Mouse (Mus musculus): ENCODE results near the gene Dgki. TPM values are rescaled to one million over a fixed set of nuclear protein-coding genes. Genes with fewer than 3 reads are reported as not detected.

Dgki gene
- total RNA-seq, 2 experiments from 2014 or later = 0.13 to 0.15 TPM

DNA sequence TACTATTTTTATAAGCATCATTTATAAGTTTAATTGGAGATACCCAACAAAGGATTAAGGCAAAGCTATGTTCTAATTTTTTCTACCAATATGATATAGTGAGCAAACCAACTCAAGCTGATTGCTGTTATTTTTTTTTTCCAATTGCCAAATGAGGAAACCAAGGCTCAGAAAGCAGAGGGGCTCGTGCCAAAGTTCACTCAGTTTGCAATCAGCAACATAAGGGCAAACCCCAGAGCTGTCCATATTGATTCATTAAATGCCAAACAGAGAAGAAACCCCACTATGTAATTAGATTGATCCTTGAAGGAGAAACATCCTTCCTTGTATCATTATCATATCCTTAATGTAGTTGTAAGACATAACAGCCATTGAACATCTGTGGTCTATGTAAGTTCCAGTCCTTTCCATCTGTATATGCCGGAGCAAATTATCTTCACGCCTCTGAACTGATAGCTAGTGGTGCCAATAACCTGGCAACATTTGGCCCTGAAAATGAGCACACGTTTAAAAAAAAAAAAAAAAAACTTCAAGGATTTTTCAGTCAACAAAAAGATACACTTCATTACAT, 465.2 kb downstream of the Dgki start:
- intact Hi-C loops (cut with DNase I) = no loop called here
- DNase-seq = no peak

- no peak for DNase-seq
- intact Hi-C loops (cut with DNase I) = no loop called here
Observed at GRCm38 (mm10) chr6:36832681-36833080, 467.3 kb downstream of the Dgki start.

DNA sequence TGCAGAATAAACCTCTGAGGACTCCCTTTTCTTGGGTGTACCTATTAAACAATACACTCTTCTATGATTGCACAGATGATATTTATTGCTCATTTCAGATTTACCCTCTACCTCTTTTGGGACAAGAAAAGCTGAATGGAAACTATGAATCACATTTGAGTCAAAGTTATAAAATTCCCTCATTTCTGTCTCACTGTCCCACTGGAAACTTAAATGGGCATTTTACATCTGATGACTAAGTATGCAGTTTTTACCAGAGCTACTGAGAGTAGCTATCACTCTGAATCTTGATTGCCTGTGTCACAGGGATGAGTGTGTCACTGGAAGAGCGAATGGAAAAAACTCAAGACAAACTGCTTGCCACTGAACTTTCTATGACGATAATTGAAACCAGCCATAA, 467.8 kb downstream of the Dgki start:
- no peak for DNase-seq
- intact Hi-C loops (cut with DNase I) = no loop called here

DNA sequence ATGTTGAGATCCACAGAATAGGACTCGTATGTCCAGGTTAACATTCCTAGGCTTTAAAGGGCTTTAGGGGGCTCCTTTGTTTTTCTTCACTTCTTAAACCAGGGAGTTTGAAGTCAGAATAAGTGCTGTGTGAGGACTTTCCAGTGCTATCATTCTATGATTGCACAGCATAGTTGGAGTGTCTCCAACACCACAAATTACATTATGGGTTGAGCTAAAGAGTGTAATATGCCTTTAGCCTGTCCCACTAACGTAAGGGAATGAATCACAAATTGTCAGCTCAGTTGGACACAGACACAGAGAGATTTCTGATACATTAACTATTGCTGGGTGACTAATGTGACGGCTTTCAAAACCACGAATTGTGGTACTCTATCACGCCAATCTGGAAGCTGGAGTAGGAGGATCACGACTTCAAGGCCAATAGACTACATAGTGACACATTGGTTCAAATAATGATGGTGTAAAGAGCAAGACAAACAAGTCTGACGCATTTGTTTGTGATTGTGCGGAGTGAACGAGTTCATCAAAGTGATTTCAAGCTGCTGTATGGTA, 469.5 kb downstream of the Dgki start:
- intact Hi-C loops (cut with DNase I) = no loop called here
- DNase-seq = no peak

DNA sequence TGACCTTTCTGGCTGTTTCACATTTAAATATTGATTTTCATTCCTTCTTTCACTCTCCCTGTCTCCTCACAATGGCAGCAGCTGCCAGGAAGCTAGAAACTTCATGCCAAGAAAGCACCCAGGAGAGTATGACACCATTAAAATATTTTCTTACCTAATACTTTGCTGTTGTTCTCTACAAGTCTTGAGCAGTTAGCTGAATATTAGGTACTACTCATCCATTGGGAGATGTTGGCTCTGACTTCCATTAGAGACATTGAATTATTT, 480.3 kb downstream of the Dgki start:
- no peak for DNase-seq
- intact Hi-C loops (cut with DNase I) = no loop called here

DNA sequence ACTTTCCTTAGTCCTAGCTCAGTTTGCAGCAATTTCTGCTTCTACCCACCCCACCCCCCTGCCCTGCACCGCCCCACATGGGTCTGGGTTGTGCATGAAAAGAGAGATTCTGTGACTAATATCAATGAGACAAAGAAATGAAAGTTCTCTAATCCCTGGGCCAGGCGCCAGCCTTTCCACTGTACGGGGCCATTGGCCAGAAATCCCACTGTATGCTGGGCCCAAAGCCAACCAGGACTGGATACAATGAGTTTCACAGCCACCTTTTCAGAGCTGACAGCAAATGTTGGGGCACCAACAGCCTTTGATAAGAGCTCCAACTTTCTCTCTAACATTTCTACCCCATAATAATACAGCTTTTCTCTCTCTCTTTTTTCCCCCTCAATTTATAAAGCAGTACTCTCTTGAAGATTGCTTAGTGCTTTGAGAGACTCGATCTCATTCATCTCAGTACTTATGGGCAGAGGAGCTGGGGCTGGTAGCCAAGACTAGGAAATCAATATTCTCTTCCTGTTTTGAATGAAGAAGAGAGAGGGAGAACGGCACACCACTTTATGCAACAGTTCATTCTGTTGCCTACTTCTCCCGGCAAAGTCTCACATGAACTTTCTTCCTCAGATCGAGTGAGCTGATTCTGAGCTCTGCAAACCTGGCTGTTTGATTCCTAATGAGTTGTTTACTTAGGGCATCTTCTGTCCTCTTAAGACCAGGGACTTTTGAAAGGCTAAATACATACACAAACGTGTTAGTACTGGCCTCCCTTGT, 480.8 kb downstream of the Dgki start:
- intact Hi-C loops (cut with DNase I) = no loop called here

GRCm38 (mm10) chr6:36818281-36819018, 481.5 kb downstream of the Dgki start:
- intact Hi-C loops (cut with DNase I) = no loop called here
- no peak for DNase-seq

More for the DNA sequence above, 480.8 kb downstream of the Dgki start:
- DNase-seq = peak; percentile 55 to 68

DNA sequence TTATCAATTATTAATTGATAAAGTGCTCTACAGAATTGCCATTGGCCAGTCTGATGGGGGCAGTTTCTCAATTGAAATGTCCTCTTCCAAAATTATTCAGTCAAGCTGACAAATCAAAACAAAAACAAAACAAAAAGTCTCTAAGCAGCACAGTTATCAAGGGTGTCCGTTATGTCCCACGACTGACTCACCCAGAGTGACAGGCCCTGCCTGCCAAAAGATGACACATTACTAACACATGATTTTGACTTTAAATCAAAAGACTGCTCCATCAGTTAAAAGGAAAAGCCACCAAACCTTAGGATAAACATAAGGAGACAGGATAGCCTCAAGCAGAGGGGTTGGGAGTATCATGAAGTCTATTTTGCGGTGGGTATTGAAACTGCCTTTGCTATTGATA, 483.3 kb downstream of the Dgki start:
- intact Hi-C loops (cut with DNase I) = no loop called here
- no peak for DNase-seq

GRCm38 (mm10) chr6:36815992-36816391, 484.0 kb downstream of the Dgki start:
- DNase-seq = no peak
- intact Hi-C loops (cut with DNase I) = no loop called here

- intact Hi-C loops (cut with DNase I) = no loop called here
- no peak for DNase-seq
Observed at GRCm38 (mm10) chr6:36812666-36813515, 487.1 kb downstream of the Dgki start.

GRCm38 (mm10) chr6:36810448-36810847, 489.5 kb downstream of the Dgki start:
- intact Hi-C loops (cut with DNase I) = no loop called here
- DNase-seq = no peak

DNA sequence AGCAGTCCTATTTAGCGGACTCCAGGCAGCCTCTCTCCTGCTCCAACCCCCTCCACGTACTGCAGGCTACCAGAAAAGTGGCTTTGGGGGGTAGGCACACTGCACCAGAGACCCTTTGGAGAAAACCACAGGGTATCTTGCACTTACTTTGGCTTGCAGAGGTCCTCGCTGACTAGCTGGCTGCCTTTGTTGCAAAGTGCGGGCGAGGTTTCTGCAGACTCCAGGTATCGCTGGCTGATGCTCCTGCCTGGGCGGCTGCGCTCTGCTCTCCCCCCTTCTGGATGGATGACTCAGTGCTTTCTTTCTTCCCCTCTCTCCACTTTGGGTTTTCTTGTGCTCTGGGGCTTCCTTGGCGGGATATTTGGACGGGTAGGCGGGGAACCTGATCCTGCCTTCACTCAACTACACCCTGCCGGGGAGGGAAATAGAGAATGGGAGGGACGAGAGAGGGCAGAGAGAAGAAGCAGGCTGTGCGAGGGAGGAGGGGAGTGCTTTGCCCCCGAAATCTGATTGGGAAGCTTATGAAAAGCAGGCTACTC, 490.2 kb downstream of the Dgki start, which contains the start of gene Ptn:
Gene Ptn, minus strand, starts transcription at position 474 of the 539 bp plus-strand sequence.
- no peak for DNase-seq
- intact Hi-C loops (cut with DNase I) = no loop called here

- intact Hi-C loops (cut with DNase I) = no loop called here
- no peak for DNase-seq
Observed at GRCm38 (mm10) chr6:36809311-36809726, 490.7 kb downstream of the Dgki start.

DNA sequence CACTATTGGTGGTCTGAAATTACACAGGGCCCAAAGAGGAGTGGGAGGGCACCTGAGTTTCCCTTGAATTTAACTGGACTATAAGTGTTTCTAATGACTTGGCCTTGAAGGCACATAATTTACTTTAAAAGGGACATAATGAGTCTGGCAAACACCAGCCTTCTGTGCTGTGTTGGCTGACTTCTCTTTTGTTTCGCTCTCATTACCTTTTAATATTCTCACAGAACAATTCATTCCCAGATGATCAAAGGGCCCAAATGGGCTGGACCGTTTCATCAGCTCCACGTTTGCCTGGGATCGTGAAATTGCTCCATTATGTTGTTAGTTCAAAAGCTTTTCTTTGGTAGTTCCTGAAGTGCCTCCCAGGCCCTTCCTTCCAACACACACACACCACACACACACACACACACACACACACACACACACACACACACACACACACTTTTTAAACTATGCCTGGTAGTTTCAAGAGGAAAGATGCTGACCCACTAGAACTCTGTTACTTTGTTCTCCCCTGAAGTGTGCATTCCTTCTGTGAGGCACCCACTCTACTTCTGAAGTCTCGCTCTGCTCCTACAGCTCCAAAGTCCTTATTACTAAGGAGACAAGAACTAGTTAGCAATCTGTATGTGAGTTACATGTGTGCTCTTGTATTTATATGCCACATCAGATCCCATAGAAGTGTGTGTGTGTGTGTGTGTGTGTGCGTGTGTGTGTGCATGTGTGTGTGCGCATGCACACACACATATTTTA, 491.5 kb downstream of the Dgki start:
- DNase-seq = no peak
- intact Hi-C loops (cut with DNase I) = no loop called here

DNA sequence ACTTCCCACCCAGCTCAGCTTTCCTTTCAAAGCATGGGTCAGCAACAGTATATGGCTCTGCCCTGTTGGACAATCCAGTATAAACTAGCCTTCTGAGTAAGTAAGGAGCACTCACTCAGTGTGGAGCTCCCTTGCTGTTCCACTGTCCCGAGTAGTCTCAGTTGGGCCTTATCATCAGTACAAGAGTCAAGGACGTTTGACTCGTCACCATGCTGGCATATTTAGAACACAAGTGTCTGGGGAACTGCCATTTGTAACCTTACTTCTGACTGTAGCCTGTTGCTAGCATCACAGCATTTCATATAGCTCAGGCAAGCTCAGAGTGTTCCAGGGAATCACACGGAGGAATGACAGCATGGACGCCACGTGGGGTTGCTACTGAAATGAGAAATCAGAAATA, 493.1 kb downstream of the Dgki start:
- intact Hi-C loops (cut with DNase I) = no loop called here
- no peak for DNase-seq

- intact Hi-C loops (cut with DNase I) = no loop called here
Observed at GRCm38 (mm10) chr6:36800309-36800946, 499.6 kb downstream of the Dgki start.

DNA sequence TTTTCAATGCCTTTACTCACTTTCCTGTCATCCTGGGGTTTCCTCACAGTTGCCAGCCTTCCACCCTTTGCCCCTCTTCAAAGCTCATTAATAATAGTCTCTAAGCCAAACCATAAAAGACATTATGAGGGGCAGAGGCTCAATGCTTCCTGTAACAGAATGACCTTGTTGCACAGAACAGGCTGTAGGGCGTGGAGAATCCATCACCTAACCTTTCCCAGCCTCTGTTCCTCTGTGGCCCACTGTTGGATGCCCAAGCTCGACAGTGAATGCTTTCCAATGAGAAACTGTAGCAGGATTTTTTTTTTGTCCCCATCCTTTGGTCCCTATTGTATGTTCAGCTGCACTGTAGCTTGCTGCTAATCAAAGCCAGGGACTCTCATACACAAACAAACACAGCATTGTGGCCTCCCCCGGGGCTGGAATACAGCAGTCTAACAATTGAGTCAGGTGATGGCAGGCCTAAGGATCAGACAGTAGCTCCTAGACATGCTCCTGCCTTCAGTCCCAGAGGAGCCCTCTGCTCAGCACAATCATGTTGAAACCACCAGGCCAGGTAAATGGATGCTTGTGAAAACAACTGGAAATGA, 502.8 kb downstream of the Dgki start:
- intact Hi-C loops (cut with DNase I) = no loop called here
- DNase-seq = no peak

More at GRCm38 (mm10) chr6:36800309-36800946, 499.6 kb downstream of the Dgki start:
- no peak for DNase-seq

Data from gastrocnemius, postnatal 36 days (tissue).